Mouse (Mus musculus): ENCODE data around the gene Zfyve21. TPM values are rescaled to one million over a fixed set of nuclear protein-coding genes. Genes with fewer than 3 reads are reported as not detected.

Gene Zfyve21
- polyA plus RNA-seq (2012; ENCODE audit: low replicate concordance): 5.0 and 5.1 TPM in 2 replicates

GRCm38 (mm10) chr12:111813766-111814617 is at the start of gene Zfyve21, which contains the start of gene Xrcc3:
Zfyve21 (plus strand) TSS chr12:111814170.
Xrcc3 (minus strand) TSS chr12:111813873.

Other genes starting within 250 kb of the Zfyve21 start
- 9.3 and 16.5 TPM in 2 replicates for gene Mark3, start 239.6 kb upstream of the Zfyve21 start, polyA plus RNA-seq (2012; ENCODE audit: low replicate concordance)
- 18.2 and 37.1 TPM in 2 replicates for gene Ckb, start 141.8 kb upstream of the Zfyve21 start, polyA plus RNA-seq (2012; ENCODE audit: low replicate concordance)
- gene Trmt61a, start 136.1 kb upstream of the Zfyve21 start, polyA plus RNA-seq (2012; ENCODE audit: low replicate concordance): 27.1 and 40.3 TPM in 2 replicates
- 7.8 and 8.6 TPM in 2 replicates for gene Bag5, start 100.9 kb upstream of the Zfyve21 start, polyA plus RNA-seq (2012; ENCODE audit: low replicate concordance)
- gene Apopt1, start 100.9 kb upstream of the Zfyve21 start, polyA plus RNA-seq (2012; ENCODE audit: low replicate concordance): 81.0 and 98.3 TPM in 2 replicates
- gene Klc1, start 55.3 kb upstream of the Zfyve21 start, polyA plus RNA-seq (2012; ENCODE audit: low replicate concordance): 35.1 and 44.2 TPM in 2 replicates
- gene Xrcc3, start 297 bp upstream of the Zfyve21 start, polyA plus RNA-seq (2012; ENCODE audit: low replicate concordance): 2.6 and 13.1 TPM in 2 replicates
- gene Ppp1r13b, start 93.9 kb downstream of the Zfyve21 start, polyA plus RNA-seq (2012; ENCODE audit: low replicate concordance): 8.9 and 12.6 TPM in 2 replicates
- gene Atp5mpl, start 152.8 kb downstream of the Zfyve21 start, polyA plus RNA-seq (2012; ENCODE audit: low replicate concordance): 9.4 and 13.0 TPM in 2 replicates
- gene Tdrd9, start 157.4 kb downstream of the Zfyve21 start, polyA plus RNA-seq (2012; ENCODE audit: low replicate concordance): not detected in 2 replicates
- not detected in 2 replicates for gene Rd3l, start 167.1 kb downstream of the Zfyve21 start, polyA plus RNA-seq (2012; ENCODE audit: low replicate concordance)